Mouse (Mus musculus) thymus, postnatal 14 days (tissue): Measurements from ENCODE around the gene Vapa.
A peak's percentile ranks its signal among the peaks of the same experiment; 100 is the strongest.
"Not testable (repeated sequence)": the region's sequence is repeated elsewhere in the genome, so short reads cannot be mapped to it uniquely, and the experiment has no call there.

Experiments used
- DNase-seq: peaks from one replicate; pipeline ENCODE4 v3.0.0; 2021

Vapa gene

DNA sequence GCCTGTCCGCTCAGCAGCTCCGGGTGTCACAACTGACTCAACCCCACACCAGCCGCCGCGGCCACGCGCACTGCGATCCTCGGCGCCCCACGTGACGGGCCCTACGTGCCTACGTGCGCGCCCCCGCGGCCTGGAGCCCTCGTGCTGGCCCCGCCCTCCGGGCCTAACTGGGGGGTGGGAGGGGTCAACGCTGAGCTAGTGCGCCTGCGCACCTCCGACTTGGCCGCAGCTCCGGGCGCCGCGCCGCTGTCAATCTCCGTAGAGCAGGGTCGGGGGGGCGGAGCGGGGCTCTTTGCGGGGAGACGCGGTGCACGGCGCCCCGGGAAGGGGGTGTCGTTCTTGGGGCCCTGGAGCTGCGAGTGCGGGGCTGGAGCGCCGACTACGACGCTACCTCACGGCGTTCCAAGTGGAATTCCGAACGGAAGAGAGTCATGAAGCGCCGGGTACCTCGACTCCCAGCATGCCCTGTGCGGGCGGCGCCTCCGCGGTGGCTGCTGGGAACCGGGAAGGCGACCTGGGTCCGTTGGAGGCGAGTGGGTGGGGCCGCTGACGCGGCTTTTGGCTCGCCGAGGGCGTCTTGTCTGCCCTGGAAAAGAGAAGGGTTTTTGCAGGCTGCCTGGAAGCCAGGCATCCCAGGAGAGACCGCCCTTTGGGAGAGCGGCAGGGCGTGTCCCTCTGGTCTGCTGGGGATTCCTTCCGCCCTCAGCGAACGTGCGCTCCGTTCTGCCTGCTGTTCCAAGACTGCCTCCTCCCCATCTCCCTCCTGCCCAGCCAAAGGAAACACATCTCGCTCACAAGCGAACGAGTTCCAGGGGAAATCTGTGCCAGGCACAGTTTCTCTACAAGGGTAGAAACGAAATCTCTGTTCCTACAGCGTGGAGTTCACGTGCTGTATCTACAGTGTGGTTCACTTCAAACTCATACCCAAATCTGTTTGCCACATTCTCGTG is at the start of gene Vapa:
TSS of gene Vapa (minus strand) at position 93 of the 950 bp plus-strand sequence.
- DNase-seq: peak; percentile 99

GRCm38 (mm10) chr17:65662662-65663061 is 49.3 kb upstream of the Vapa start:
- no peak for DNase-seq

GRCm38 (mm10) chr17:65658416-65658815 is 45.1 kb upstream of the Vapa start:
- peak; percentile 38 for DNase-seq

GRCm38 (mm10) chr17:65657958-65658357 is 44.6 kb upstream of the Vapa start:
- no peak for DNase-seq

- DNase-seq: no peak
Observed at GRCm38 (mm10) chr17:65656731-65657130, 43.4 kb upstream of the Vapa start.

DNA sequence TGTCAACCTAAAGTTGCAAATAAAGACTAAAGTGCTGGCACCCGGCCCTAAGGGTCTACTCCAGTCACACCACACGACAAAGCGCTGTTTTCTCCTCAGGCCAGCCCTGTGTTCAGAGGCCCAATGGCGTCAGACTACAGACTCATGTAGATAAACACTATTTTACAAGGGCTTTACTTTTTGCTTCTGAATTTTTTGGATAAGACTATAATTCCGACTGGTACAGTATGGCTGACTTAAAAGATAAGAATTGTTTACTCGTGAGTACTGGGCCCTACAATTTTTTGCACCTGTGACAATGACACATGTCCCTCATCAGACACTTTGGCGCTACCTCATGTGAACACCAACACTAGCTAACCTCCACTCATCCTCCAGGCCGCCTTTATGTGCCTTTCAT is 42.7 kb upstream of the Vapa start:
- no peak for DNase-seq

GRCm38 (mm10) chr17:65655608-65656007 is 42.3 kb upstream of the Vapa start:
- no peak for DNase-seq

DNA sequence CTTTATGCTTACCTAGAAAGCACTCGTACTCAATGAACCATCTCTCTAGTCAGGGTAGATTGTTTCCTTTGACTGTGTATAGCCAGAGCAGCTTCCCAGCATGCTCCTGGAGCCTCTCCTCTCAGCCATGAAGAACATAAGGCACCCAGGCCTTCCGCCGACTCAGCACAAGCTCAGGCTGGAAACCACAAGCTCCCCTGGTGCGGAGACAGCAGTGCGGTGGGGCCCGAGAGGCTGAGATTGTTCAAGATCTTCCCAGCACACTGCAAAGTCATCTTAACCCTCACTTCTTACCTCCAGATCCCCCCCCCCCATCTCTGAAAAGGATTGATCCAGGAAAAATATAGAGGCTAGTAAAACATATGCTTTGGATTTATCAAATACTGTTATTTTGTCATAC is 37.2 kb upstream of the Vapa start:
- no peak for DNase-seq

DNA sequence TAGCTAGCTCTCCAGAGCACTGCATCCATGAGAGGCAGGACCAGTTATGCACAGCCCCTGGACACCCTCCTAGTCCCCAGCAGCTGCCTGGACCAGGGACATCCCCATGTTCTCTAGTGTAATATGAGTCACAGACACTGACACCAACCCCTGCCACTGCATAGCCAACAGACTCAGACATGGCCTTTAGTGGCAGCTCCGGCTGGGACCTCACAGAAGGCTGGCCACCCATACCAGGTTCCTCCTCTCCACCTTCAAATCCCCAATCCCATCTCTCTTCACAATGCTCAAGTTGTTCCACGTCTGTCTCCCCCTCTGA is 35.8 kb upstream of the Vapa start:
- DNase-seq: no peak

GRCm38 (mm10) chr17:65648371-65649174 is 35.2 kb upstream of the Vapa start:
- no peak for DNase-seq

GRCm38 (mm10) chr17:65647961-65648360 is 34.6 kb upstream of the Vapa start:
- no peak for DNase-seq

DNA sequence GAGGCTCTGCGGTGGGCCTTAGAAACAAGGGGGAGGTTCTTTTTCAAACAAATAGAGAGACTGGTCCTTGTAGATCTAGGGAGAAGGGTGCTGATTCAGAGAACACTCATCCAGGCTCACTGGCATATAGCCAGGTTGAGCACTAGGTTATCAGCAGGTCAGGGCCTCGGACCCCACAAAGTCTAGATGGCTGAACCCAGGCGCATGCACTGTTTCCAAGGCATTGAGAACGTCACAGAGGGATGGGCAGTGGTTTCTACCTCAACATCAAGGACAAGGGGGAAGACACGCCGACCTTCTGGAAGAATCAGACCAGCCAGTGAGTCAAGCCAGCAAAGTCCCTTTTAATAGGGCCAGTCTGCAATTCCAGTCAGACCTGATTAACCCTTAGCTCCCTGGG is 33.9 kb upstream of the Vapa start:
- no peak for DNase-seq

DNA sequence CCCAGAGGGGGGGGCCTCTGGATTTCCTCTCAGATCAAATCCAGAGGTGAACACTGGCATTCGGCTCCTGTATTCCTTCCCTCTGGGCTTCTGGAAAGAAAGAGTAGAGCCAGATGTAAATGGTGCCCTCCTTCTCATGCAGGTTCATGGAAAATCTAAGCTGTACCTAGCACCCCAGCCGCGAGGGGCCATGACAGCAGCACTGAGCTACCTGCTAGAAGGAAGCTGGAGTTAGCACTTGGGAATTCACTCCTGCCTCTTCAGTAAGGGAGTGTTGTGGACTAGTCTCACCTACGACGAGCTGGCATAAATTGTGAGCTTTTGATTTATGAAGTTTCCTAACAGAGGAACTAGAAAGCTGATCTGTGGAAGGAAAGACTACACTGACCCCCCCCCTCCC is 30.2 kb upstream of the Vapa start:
- DNase-seq: no peak

- DNase-seq: no peak
Observed at GRCm38 (mm10) chr17:65643051-65643521, 29.7 kb upstream of the Vapa start.

GRCm38 (mm10) chr17:65642578-65642991 is 29.2 kb upstream of the Vapa start:
- DNase-seq: no peak

GRCm38 (mm10) chr17:65641734-65642218 is 28.4 kb upstream of the Vapa start, which contains the start of gene Txndc2:
Gene Txndc2, minus strand, starts transcription at chr17:65642168.
- DNase-seq: no peak

- DNase-seq: no peak
Observed at GRCm38 (mm10) chr17:65639144-65639543, 25.8 kb upstream of the Vapa start.

- no peak for DNase-seq
Observed at GRCm38 (mm10) chr17:65635715-65636360, 22.5 kb upstream of the Vapa start.

GRCm38 (mm10) chr17:65629943-65630342 is 16.6 kb upstream of the Vapa start:
- DNase-seq: no peak

GRCm38 (mm10) chr17:65628823-65629532 is 15.6 kb upstream of the Vapa start:
- DNase-seq: not testable (repeated sequence)

- no peak for DNase-seq
Observed at GRCm38 (mm10) chr17:65626301-65626700, 12.9 kb upstream of the Vapa start.

DNA sequence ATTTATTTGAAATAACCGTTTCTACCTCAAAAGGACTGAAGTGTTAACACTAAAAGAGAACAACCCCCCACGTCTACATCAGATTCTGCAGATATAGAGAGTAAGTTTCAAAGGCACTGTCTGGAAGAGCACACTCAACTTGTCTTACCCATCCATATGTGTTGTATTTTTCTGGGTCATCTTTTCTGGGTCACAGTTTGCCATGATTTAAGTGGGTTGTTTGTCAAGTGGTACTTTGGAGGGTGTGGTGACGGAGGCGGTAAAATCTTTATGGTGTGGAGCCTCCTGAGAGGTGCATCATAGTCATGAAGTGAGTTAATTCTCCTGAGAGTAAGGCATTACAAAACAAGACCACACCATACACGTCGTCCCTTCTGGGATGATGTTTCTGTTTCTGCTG is 12.2 kb upstream of the Vapa start:
- DNase-seq: no peak
